ENCODE assay signal across 23 mouse cellular contexts in genomic region chr14:121806316-121806715, GRCm38 (mm10). TPM values are rescaled to one million over a fixed set of nuclear protein-coding genes. Genes with fewer than 3 reads are reported as not detected.
DNase-seq lines count a peak whose midpoint lies in the region; TF ChIP-seq lines count a peak whose summit lies in the region.
"Had no signal": no experiment of that assay in that cellular context is flagged by ENCODE, and none has a peak within 500 bp of the region (broad histone marks: within the 10 kb centered on the region; RNA-seq: fewer than 3 reads in every experiment).

No protein-coding gene starts in this region.

- H3K4me3 ChIP-seq in gastrocnemius, adult 2 months: no peak overlapping the region
- H3K4me3 ChIP-seq in heart, embryonic 10.5 days: no peak overlapping the region
- H3K4me3 ChIP-seq: embryonic facial prominence, embryonic 13.5 days; embryonic facial prominence, embryonic 15.5 days; erythroblast, embryonic 14.5 days; forebrain, embryonic 10.5 days; forebrain, embryonic 12.5 days had no signal

- DNase-seq in gastrocnemius, adult 2 months: no peak
- no peak for DNase-seq in gastrocnemius, postnatal 14 days
- peak; percentile 41 for DNase-seq in heart, embryonic 10.5 days (ENCODE audit: low spot score)
- no peak for DNase-seq in heart, postnatal 14 days
- DNase-seq in NIH3T3 (ENCODE audit: low read depth): peak; percentile 58
- DNase-seq: adrenal gland, adult 2 months; adrenal gland, postnatal 10 days; adrenal gland, postnatal 25 days; B cell, adult 2 months; cerebellum, adult 11 months; cerebellum, adult 18-20 months; cerebellum, adult 8-10 months; cerebellum, adult 9-11 months; cerebellum, postnatal 14 days; cerebellum, postnatal 36 days; embryo, embryonic 11 days had no signal

- no peak for TF ChIP-seq CTCF in gastrocnemius, adult 2 months (IDR thresholded peaks at IDR 0.05)

- 70% methylated on average over 3 of the region's 3 CpGs for WGBS in heart, embryonic 10.5 days

- H3K4me1 ChIP-seq in heart, embryonic 10.5 days: no peaks in the 10 kb centered on the region
- H3K4me1 ChIP-seq: embryonic facial prominence, embryonic 13.5 days; embryonic facial prominence, embryonic 15.5 days; forebrain, embryonic 10.5 days; forebrain, embryonic 12.5 days had no signal

- H3K27ac ChIP-seq in gastrocnemius, adult 2 months: peak overlapping the region; percentile 24; the same call in 1 of the 2 replicates
- H3K27ac ChIP-seq in heart, embryonic 10.5 days: no peak overlapping the region
- H3K27ac ChIP-seq: embryonic facial prominence, embryonic 13.5 days; embryonic facial prominence, embryonic 15.5 days; forebrain, embryonic 10.5 days; forebrain, embryonic 12.5 days had no signal

- peaks cover 8% of the 10 kb centered on the region for H3K9me3 ChIP-seq in heart, embryonic 10.5 days
- H3K9me3 ChIP-seq: embryonic facial prominence, embryonic 15.5 days; G1E had no signal

- H3K27me3 ChIP-seq in heart, embryonic 10.5 days (ENCODE audit: insufficient read depth, poor library complexity, severe bottlenecking): no peaks in the 10 kb centered on the region
- H3K27me3 ChIP-seq: CH12.LX; embryonic facial prominence, embryonic 13.5 days; embryonic facial prominence, embryonic 15.5 days; forebrain, embryonic 12.5 days had no signal

- intact Hi-C loops in gastrocnemius, adult 2 months (cut with DNase I): no loop called here
- intact Hi-C loops in gastrocnemius, postnatal 14 days (cut with DNase I; ENCODE audit: low total_unique reads): no loop called here
- intact Hi-C loops in heart, postnatal 14 days (cut with DNase I): no loop called here

- no peaks in the 10 kb centered on the region for H3K36me3 ChIP-seq in heart, embryonic 10.5 days
- H3K36me3 ChIP-seq: embryonic facial prominence, embryonic 13.5 days; embryonic facial prominence, embryonic 15.5 days; forebrain, embryonic 10.5 days; forebrain, embryonic 12.5 days; G1E had no signal

RNA-seq across cellular contexts. Expression of gene Dock9, which starts 8.7 kb away (rescaled TPM):
- total RNA-seq in gastrocnemius, adult 2 months (2021): 10 to 100 TPM; 15.3 to 21.4 TPM
- total RNA-seq in gastrocnemius, postnatal 14 days (2021): 10 to 100 TPM; 23.3 to 29.3 TPM
- 5.4 and 6.6 TPM in 2 replicates for polyA plus RNA-seq in heart, embryonic 10.5 days (2016; fragmentation: Nextera tagmentation; extraction: Ambion mirVana)
- total RNA-seq in heart, postnatal 14 days (2021): 10 to 100 TPM; 41.2 to 45.2 TPM

Comparison
In these comparisons a context has a peak if more than half of its experiments do, and no peak if none do; other contexts are left out.
1. DNase-seq: peak in heart, embryonic 10.5 days (single experiment) and NIH3T3 (single experiment); none in gastrocnemius, adult 2 months (single experiment), gastrocnemius, postnatal 14 days (single experiment) and heart, postnatal 14 days (0 of 2).